Mouse (Mus musculus): ENCODE results near the gene Gm28051.

Gene Gm28051

DNA sequence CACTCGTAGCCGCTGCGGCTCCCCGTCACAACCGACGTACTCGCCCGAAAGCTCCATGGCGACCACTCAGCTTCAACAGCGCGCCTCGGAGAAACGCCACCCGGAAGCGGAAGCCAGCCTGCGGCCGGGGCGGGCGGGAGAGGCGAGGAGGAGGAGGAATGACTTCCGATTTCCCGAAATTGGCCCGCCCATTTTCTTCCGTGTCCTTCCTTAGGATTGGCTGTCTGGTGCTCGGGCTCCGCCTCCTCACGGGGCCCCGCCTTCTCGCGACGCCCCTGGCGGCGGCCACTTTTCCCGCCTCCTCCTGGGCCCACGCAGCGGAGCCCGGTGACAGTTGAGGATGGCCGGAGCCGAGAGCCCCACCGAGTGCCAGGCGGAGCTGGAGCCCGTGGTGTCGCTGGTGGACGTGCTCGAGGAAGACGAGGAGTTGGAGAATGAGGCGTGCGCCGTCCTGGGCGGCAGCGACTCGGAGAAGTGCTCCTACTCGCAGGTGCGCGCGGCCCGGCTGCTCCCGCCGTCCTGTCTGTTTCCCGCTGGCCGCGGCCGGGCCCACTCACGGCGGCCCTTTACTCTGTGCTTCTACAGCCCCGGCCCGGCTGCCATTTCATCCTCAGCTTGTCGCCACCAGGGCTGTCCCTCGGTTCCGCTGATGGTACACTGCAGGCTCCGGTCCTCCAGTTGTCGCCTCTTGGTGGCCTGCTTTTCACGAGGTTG lies at the start of gene Gm28051, which contains the start of the genes Gon7 and Ubr7:
Gene Gm28051, minus strand, starts transcription at position 77 of the 714 bp plus-strand sequence.
Gene Gon7, minus strand, starts transcription at position 115 of the 714 bp plus-strand sequence.
Gene Ubr7, plus strand, starts transcription at position 279 of the 714 bp plus-strand sequence.
- DNase-seq (ENCODE audit: low read depth in 2 of 2, low spot score in 2 of 2), result peak; percentile 92 to 93

DNA sequence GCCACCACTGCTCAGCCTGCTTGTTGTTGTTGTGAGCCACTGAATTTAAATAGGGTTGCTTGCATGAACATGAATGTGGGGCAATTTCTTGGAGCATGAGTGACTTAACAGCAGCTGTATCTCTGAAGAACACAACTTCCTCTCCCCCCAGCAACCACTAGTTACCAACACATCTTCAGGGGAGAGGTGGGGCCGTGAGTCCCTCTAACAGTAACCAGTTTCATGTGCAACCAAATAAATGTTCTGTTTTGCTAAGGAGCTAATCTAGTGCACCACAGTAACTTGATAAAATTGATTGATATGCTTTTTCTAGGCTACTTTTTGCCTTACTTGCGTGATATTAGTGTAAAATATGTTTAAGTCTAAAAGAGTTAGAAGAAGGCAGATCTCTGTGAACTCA lies 42.0 kb upstream of the Gm28051 start:
- DNase-seq (ENCODE audit: low read depth in 2 of 2, low spot score in 2 of 2), result no peak

DNA sequence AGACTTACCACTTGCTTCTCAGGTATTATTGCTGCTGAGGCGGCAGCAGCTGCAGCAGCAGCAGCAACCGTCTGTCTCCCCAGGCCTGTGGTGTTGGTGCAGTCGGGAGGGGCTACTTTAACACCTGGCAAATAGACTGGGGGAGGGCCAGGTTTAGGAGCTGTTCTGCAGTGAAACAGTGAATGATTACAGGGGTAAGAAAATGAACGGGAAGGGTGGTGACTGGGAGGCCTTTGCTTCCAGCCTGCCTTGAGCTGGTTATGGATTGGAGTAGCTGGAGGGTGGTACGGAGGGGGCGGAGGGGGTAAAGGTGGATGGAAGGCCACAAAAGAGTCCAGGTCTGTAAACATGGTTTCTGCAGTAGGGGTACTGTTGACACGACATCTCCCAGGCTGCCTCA lies 30.4 kb upstream of the Gm28051 start:
- no peak for DNase-seq (ENCODE audit: low read depth in 2 of 2, low spot score in 2 of 2)

DNA sequence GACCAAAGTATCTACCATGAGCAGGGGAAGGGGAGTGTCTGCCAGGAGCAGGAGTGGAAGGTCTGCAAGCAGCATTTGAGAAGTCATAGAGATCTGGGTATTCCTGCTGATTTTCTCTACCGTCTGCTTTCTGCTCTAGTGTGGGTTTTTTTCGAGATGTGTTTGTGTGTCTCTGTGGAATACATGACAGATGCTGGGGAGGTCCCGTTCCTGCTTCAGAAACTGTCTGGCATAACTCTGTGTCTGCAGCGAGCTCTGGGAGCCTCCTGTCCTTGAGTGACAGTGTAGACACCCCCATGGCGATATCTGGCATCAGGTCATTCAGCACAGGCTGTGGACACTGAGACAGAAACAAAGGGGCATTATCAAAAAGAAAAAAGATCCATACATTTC lies 28.0 kb upstream of the Gm28051 start:
- DNase-seq (ENCODE audit: low read depth in 2 of 2, low spot score in 2 of 2), result no peak

DNA sequence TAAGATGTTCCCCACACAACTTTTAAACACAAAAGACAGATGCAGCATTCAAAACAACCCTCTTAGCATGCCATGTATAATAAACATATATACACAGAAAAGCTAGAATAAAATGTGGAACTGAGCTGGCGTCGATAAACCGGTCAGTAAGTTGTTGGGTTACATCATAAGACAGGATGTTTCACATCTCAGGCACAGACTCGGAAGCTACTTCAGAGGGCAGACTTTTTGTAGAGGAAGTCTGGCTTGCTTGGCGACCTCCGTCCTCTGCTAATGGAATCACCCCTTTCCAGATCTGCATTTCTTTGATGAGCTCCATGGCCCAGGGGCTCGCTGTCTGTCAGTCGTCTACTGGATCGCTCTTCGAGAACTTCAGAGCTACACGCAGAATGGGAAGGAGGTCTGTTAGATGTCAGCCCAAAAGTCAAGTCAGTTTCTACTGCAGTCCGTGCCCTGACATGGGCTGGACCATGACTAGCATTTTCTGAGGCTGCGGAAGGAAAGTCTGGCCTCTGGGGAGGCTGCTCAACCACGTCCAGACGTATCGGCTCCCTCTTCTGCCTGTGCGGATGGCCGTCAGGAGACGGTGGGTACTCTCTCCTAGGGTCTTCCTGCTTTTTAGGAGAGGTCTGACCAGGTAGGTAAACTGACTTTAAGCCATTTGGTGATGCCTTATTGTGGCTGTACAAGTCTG lies 27.5 kb upstream of the Gm28051 start:
- DNase-seq (ENCODE audit: low read depth in 2 of 2, low spot score in 2 of 2), result no peak

DNA sequence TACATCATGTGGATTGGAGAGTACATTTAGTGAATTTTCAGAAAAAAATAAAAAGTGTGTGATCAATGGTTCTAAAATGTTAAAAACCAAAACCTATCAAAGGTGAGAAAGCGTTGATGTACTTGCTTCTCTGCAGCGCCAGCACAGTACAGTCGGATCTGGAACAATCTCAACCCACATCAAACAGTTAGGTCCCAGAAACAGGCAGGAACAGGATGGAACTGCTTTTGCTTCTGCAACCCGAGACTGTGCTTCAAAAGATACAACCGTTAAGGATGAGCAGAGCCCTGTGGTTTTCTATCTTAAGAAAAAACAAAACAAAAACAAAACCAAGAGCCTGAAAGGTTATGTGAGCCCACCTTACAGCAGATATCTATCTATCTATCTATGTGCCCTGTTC lies 25.3 kb upstream of the Gm28051 start:
- DNase-seq (ENCODE audit: low read depth in 2 of 2, low spot score in 2 of 2), result peak in 1 of 2 experiments; percentile 29

DNA sequence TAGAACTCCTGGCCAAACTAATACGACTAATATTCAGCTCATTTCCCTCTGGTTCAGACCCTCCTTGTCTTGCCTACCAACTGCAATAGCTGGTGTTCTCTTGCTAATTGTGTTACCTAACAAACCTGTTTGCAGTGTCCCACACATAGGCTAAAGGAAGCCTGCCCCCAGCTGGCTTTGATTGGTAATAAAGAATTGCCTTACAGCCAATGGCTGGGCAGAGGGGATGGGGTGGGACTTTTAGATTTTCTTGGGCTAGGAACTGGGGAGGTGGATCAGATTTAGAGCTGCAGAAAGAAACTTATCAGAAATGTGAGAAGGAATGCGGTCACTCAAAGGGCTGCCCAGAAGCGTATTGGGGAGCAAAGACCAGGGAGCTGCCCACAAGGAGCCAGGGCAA lies 21.9 kb upstream of the Gm28051 start:
- no peak for DNase-seq (ENCODE audit: low read depth in 2 of 2, low spot score in 2 of 2)

DNA sequence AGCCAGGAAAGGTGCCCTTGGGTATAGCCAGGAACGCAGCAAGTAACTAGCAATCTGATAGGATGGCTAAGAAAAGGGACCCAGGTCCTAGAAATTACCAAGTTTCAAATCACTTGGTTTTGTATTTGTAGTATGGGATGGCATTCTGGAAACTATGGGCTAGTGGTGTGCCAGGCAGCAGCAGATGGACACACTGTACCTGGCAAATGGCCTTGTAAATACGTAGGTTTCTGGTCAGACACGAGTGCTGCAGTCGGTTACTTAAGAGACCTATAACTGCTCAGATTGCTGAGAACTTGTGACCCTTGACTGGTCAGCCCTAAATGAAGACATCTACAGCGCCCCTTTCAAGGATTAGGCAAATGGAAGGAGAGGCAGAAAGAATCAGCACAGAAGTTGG lies 20.6 kb upstream of the Gm28051 start:
- DNase-seq (ENCODE audit: low read depth in 2 of 2, low spot score in 2 of 2), result no peak

DNA sequence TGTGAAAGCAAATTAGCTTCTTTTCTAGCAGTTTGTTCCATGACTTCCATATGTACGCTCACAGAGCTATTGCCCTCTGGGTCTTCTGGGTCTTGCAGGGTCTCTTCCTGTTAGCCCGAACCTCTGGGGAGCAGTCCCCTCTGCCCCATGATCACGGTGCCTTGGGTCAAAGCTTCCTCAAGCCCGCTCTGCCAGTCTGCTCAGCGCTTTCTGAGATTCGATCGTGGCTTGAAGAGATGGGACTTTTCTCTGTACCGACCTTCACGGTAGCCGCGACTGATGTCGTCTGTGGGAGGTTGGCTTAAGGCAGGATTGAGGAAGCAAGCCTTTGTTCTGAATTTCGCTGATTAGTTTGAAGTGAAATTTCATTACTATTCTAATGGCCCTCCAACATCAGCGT lies 18.5 kb upstream of the Gm28051 start:
- no peak for DNase-seq (ENCODE audit: low read depth in 2 of 2, low spot score in 2 of 2)

DNA sequence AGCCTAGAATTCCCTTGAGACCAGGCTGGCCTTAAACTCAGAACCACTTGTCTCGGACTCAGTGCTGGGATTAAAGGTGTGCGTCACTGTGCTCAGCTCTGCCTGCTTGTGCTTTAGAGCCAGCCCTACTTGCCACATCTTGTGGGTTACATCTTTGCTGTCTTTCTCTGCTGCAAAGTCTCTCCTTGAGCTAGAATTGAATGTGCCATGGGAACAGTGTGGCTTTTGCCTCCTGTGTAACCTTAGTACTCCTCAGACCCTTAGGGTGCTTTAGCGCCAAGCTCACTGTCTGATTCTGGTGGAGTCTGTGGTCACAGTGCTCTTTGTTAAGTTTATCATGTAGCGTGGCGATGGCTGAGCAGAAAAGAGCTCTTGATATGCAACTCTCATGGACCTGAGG lies 15.1 kb upstream of the Gm28051 start:
- DNase-seq (ENCODE audit: low read depth in 2 of 2, low spot score in 2 of 2), result no peak

DNA sequence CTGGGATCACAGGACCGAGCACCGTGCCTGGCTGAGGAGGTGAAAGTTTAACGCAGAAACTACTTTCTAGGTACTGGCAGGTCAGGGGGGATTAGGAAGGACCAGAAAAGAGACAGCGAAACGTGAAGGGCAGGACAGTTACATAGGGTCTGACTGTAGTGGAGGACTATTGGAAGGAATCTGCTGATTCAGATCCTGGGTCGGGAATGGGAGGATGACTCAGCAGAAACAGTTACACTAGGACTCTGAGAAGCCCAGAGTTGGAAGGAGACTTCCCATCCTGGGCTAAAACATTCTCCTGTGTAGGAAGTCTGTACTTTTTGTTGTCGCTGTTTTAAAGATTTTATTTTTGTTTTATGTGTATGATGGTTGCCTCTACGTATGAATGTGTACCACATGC lies 14.0 kb upstream of the Gm28051 start:
- DNase-seq (ENCODE audit: low read depth in 2 of 2, low spot score in 2 of 2), result no peak

DNA sequence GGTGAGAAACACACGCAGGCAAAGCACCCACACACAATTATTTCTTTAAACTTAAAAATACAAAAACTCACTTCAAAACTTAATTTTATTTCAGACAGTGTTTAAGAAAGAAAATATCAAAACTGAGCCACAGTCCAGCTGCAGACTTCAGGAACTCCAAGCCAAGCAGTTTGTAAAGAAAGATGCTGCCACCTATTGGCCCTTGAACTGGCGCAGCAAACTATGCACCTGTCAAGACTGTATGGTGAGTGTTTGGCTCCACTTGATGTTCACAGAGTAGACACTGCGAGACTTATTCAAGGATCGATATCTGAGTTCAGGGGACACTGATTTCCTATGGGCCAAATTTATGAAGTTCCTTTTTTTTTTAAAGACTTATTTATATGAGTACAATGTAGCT lies 11.4 kb upstream of the Gm28051 start:
- DNase-seq (ENCODE audit: low read depth in 2 of 2, low spot score in 2 of 2), result peak in 1 of 2 experiments; percentile 15

DNA sequence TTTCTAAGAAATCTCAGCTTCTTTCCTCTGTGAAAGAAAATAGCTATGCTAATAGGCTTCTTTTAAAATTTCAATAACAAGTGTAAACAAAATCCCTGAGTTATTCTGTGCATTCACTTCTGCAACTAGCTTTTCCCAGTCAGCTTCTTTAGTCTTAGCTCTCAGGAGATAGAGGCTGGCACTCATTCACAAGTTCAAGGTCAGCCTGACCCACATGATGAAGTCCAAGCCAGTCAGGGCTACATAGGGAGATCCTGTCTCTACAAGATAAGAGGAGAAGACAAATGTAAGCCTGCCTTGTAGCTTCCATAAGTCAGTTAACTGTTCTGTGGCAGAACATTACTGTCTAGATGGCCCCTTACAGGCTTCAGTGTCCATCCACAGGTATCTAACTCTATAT lies 6.1 kb upstream of the Gm28051 start:
- no peak for DNase-seq (ENCODE audit: low read depth in 2 of 2, low spot score in 2 of 2)

DNA sequence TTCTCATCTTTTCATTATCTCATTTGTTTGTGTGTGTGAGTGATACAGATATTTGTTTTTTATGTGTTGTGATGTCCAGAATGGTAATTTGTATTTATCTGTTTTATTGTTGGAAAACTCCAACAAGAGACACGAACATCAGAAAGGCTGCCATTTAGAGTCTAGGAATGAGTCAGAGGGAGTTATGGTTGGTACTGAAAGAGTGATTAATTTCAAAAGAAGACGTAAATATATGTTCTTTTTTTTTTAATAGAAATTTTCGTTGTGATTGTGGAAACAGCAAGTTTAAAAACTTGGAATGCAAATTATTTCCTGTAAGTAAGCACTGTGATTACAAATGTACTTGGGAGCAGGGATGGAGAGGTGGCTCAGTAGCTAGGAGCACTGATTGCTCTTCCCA lies 4.1 kb upstream of the Gm28051 start:
- no peak for DNase-seq (ENCODE audit: low read depth in 2 of 2, low spot score in 2 of 2)

DNA sequence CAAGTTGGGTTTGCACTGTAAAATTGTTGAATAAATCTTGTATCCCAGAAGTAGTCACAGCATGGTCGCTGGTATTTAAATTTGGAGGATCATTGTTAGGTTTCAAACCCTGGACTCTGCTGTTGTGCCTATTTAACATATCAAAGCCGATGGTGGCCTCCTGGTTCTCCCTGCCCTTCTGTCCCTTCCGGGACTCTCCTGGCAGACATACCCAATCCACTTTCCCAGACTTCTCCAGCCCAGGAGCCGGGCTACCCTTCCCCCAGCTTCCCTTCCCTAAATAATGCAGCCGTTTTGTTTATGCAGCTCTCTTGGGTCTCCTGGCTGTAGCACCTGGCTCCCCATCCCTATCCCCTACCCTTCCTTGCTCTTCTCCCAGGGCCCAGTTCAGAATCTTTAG lies 1.4 kb upstream of the Gm28051 start:
- no peak for DNase-seq (ENCODE audit: low read depth in 2 of 2, low spot score in 2 of 2)

DNA sequence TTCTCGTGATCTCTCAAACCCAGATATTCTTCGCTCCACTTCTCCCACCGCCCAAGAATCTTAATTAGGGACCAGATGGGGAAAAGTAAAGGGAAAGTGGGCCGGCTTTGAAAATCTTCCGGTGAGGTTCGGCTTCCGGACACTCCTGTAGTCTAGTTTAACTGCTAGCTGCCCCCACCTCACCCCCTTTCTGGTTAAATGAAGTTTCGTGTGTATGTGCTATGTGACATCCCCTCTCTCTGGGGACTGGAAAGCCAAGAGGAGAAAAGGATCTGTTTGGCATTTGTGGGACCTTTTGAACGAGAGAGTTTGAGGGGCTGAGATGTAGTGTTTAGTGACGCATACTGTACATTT lies 815 bp upstream of the Gm28051 start, which contains the start of gene Gm20604:
Gene Gm20604, minus strand, starts transcription at position 270 of the 354 bp plus-strand sequence.
- DNase-seq (ENCODE audit: low read depth in 2 of 2, low spot score in 2 of 2), result no peak

DNA sequence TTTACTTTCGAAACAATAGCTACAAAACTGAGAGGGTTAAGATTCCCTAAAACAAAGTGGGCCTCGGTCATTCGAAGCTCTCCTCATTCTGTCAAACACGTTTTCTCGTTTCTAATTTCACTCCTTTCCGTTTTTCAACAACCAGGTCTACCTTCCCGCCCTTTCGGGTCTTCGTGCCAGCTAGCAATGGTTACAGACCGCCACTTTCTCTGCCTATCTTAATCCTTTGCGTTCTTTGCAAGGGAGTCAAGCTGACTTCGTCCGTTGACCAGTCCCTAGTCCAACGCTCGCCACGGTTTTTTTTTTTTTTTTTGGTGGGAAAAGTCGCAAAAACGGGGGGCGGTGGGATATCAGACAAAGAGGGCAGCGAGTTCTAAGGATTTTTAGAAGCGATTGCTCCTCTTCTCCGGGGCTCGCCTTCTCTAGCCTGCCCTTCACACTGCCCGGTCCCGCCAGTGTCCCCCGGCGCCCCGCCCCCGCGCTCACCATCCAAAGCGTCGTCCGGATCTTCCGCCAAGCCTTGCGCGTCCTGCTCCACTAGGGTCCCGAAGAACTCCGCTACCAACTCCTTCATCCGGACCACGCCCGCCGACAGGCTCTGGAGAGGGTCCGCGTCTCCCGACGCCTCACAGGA lies 393 bp downstream of the Gm28051 start:
- DNase-seq (ENCODE audit: low read depth in 2 of 2, low spot score in 2 of 2), result no peak

DNA sequence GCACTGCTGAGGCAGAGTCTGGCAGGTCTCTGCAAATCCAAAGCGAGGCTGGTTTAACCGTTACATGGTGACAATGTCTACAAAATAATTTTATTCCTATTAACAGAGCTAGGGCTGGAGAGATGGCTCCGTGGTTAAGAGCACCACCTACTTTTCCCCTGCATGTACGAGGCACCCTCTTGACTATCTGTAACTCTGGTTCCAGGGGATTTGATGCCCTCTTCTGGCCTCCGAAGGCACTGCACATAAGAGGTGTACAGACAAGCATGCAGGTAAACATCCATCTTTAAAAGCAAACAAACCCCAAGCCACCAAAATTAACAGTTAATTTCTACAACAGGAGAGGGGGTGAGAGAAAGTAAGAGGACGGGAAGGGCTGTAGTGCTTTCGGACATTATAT lies 1.3 kb downstream of the Gm28051 start:
- DNase-seq (ENCODE audit: low read depth in 2 of 2, low spot score in 2 of 2), result peak; percentile 54 to 68

DNA sequence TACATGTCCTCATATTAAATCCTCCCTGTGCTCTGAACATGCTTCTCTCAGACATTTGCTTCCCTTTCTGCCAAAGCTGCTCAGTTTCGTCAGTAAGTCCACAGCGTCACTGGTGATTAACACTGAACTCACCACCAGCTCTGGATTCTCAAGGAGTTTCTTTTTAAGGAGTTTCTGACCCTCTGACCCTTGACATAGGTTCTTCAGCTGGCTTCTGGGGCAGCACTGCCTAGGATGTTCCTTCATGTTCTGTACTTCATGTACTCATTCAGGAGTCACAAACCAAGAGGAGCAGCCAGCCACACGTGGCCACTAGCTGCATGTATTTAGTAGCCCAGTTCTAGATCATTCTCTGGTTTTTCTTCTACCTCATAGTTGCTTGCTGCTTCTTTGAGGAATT lies 9.3 kb downstream of the Gm28051 start:
- no peak for DNase-seq (ENCODE audit: low read depth in 2 of 2, low spot score in 2 of 2)

DNA sequence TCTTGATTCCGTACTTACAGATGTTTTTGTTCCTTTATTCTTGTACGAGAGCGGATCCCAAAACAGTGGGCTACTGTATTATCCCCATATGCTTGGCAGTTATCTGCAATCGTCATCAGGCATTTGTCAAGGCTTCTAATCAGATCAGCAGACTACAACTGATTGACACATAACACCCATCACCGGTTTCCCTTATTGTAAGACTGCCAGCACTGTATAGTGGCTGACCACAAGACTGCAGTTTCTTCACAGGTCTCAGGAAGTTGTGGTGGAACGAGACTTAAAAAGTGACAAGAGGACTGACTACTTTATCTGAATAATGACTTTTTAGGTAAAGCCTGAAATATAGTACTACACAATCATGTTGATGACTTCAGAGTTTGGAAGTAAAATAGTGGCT lies 12.7 kb downstream of the Gm28051 start:
- DNase-seq (ENCODE audit: low read depth in 2 of 2, low spot score in 2 of 2), result peak; percentile 52 to 54

DNA sequence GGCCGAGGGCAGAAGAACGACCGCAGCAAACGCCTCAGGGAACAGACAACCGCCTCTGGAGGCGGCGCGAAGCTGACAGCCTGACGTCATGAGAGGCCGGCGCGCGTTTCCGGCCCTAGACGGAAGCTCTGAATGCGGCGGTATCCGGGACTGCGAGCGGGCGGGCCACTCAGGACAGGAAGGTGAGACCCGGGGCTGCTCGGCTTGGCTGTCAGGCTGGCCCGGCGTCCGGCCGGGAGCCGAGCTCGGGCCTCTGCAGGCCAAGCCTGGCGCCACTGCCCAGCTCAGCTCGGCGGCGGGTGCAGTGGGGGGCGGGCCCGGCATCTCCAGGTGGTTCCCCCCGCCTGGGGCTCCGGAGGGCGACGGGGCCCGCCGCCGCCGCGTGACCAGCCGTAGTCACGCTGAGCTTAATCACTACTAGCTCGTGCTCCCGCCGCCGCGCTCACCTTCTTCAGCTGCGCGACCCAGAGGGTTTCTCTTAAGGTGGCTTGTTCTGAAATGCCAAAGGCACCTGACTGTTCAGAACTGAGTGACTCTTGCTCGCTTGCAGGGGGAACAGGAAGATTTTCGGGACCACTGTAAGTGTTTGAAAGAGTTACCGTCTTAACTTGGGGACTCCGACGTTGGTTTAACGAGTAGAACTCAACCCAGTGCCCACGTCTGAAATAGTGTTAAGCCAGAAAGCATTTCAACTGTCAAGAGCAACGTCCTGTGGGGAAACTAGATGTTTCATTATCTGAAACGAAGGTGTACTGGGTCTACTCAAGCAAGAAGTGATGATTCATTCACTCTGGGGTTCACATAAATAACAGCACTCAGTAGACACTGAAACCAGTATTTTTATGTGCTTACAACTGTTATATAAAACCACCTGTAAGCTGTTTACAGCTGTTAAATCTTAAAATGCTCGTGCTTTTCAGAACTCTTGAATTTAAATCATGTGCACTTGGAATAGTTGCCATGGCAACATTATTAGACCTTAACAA lies 13.7 kb downstream of the Gm28051 start, which contains the start of the genes Moap1 and Tmem251:
Gene Moap1, minus strand, starts transcription at position 73 of the 986 bp plus-strand sequence.
Gene Tmem251, plus strand, starts transcription at position 174 of the 986 bp plus-strand sequence.
- DNase-seq (ENCODE audit: low read depth in 2 of 2, low spot score in 2 of 2), result peak; percentile 83 to 86

Data from CD8-positive naive resting alpha-beta T cell, adult 2 months (primary cell).